8 mouse cellular contexts compared by ENCODE assay signal in genomic region chr3:89183058-89183958, GRCm38 (mm10). TPM values are rescaled to one million over a fixed set of nuclear protein-coding genes. Genes with fewer than 3 reads are reported as not detected.
DNase-seq lines count a peak whose midpoint lies in the region; ATAC-seq and TF ChIP-seq lines count a peak whose summit lies in the region.

Gene Fam189b (plus strand): TSS chr3:89183143.

- peak within 1 kb of the TSS; percentile 59 for H3K4me3 ChIP-seq in cortical plate, adult 2 months (ENCODE audit: insufficient read depth, low read length)
- peak within 1 kb of the TSS; percentile 92 for H3K4me3 ChIP-seq in gastrocnemius, adult 2 months
- peak within 1 kb of the TSS; percentile 53 for H3K4me3 ChIP-seq in hindbrain, embryonic 15.5 days

- H3K27me3 ChIP-seq in hindbrain, embryonic 15.5 days: no peaks in the 10 kb centered on the region

- peak within 1 kb of the TSS; percentile 29 for H3K27ac ChIP-seq in cortical plate, adult 2 months (ENCODE audit: insufficient read depth, low read length)
- H3K27ac ChIP-seq in gastrocnemius, adult 2 months: peak within 1 kb of the TSS; percentile 85
- peak within 1 kb of the TSS; percentile 91 for H3K27ac ChIP-seq in hindbrain, embryonic 15.5 days (replicated peaks)

- no peak for TF ChIP-seq CTCF in cortical plate, adult 2 months (IDR thresholded peaks at IDR 0.05; ENCODE audit: extremely low read depth, insufficient read depth, low read length)
- no peak for TF ChIP-seq CTCF in gastrocnemius, adult 2 months (IDR thresholded peaks at IDR 0.05)

- peak; percentile 93 for ATAC-seq in hindbrain, embryonic 15.5 days (ENCODE audit: low FRiP score, low read depth)

- peaks cover 35% of the 10 kb centered on the region for H3K36me3 ChIP-seq in hindbrain, embryonic 15.5 days

- H3K9me3 ChIP-seq in hindbrain, embryonic 15.5 days: no peaks in the 10 kb centered on the region

- peak; percentile 93 for DNase-seq in ZHBTc4 (ENCODE audit: low read depth, low spot score)
- DNase-seq in gastrocnemius, adult 2 months: peak; percentile 89
- peak; percentile 93 to 94 for DNase-seq in layer of hippocampus, postnatal 36 days
- peak; percentile 83 for DNase-seq in lung, postnatal 14 days
- DNase-seq in retina, embryonic 14.5 days (ENCODE audit: low spot score): peak; percentile 86
- peak; percentile 46 for DNase-seq in urinary bladder, postnatal 10 days (ENCODE audit: low spot score)

- WGBS in hindbrain, embryonic 15.5 days: 6% methylated on average over 39 of the region's 39 CpGs

- no peaks in the 10 kb centered on the region; the same call in 1 of the 2 replicates for H3K4me1 ChIP-seq in cortical plate, adult 2 months (ENCODE audit: control insufficient read depth, insufficient read depth, low read length)
- H3K4me1 ChIP-seq in hindbrain, embryonic 15.5 days (replicated peaks): peaks cover 35% of the 10 kb centered on the region

- TF ChIP-seq POLR2A in cortical plate, adult 2 months (IDR thresholded peaks at IDR 0.05; ENCODE audit: extremely low read depth, insufficient read depth, low read length): peak; percentile 94

- H3K4me2 ChIP-seq in hindbrain, embryonic 15.5 days: peak within 1 kb of the TSS; percentile 87

- peak within 1 kb of the TSS; percentile 82 for H3K9ac ChIP-seq in hindbrain, embryonic 15.5 days

- intact Hi-C loops in gastrocnemius, adult 2 months (cut with DNase I): no loop called here

RNA-seq across cellular contexts. Expression of gene Fam189b, which starts in this region (rescaled TPM):
- 84.1 and 86.2 TPM in 2 replicates for polyA plus RNA-seq in cortical plate, adult 2 months (2012; rRNA removed)
- total RNA-seq in gastrocnemius, adult 2 months (2021): 10 to 100 TPM; 15.8 to 17.2 TPM
- 35.5 and 39.2 TPM in 2 replicates for polyA plus RNA-seq in hindbrain, embryonic 15.5 days (2015; fragmentation: Nextera tagmentation; extraction: Ambion mirVana)
- 10 to 100 TPM; 57.8 to 71.0 TPM for total RNA-seq in layer of hippocampus, postnatal 36 days (2021)

Comparison
In these comparisons a context has a peak if more than half of its experiments do, and no peak if none do; other contexts are left out.
1. Peak in every context shown above with its lines: DNase-seq, ATAC-seq, H3K4me3 ChIP-seq and H3K27ac ChIP-seq.
2. H3K27ac ChIP-seq: peak in every context shown above with its lines; median percentile 91 in hindbrain, embryonic 15.5 days; 85 in gastrocnemius, adult 2 months; 29 in cortical plate, adult 2 months.